Comparison of ENCODE assay signal across 8 mouse cellular contexts in genomic region chrX:7765281-7765670, GRCm38 (mm10). TPM values are rescaled to one million over a fixed set of nuclear protein-coding genes. Genes with fewer than 3 reads are reported as not detected.
DNase-seq lines count a peak whose midpoint lies in the region; ATAC-seq and TF ChIP-seq lines count a peak whose summit lies in the region.

No protein-coding gene starts in this region.

- ATAC-seq in hindbrain, embryonic 14.5 days (ENCODE audit: low FRiP score), result no peak
- no peak for ATAC-seq in midbrain, embryonic 11.5 days (ENCODE audit: low FRiP score)

- no peak for TF ChIP-seq CTCF in bone marrow macrophage, adult 2 months (IDR thresholded peaks at IDR 0.05; ENCODE audit: low read depth, low read length)

- peak overlapping the region; percentile 36; the same call in 1 of the 2 replicates for H3K27ac ChIP-seq in heart, embryonic 10.5 days
- peak overlapping the region; percentile 97 for H3K27ac ChIP-seq in bone marrow macrophage, adult 2 months (ENCODE audit: insufficient read depth, low read depth, low read length)
- peak overlapping the region; percentile 38; the same call in 1 of the 2 replicates for H3K27ac ChIP-seq in hindbrain, embryonic 14.5 days
- H3K27ac ChIP-seq in midbrain, embryonic 11.5 days (ENCODE audit: low read depth, low read length), result no peak overlapping the region

- peak overlapping the region; percentile 67 for H3K4me2 ChIP-seq in hindbrain, embryonic 14.5 days (replicated peaks)
- peak overlapping the region; percentile 62 for H3K4me2 ChIP-seq in midbrain, embryonic 11.5 days

- no peak for DNase-seq in heart, embryonic 10.5 days (ENCODE audit: low spot score)
- DNase-seq in heart, postnatal 4 days, result no peak
- DNase-seq in hindbrain, embryonic 14.5 days (ENCODE audit: low spot score), result no peak
- DNase-seq in midbrain, embryonic 11.5 days (ENCODE audit: low spot score, missing footprints), result no peak
- DNase-seq in layer of hippocampus, adult 8-10 months (ENCODE audit: low spot score in 2 of 2), result no peak
- no peak for DNase-seq in spleen, postnatal 36 days (ENCODE audit: low spot score in 2 of 2)
- DNase-seq in thymus, postnatal 36 days, result no peak

- H3K4me3 ChIP-seq in heart, embryonic 10.5 days, result peak overlapping the region; percentile 74
- peak overlapping the region; percentile 83 for H3K4me3 ChIP-seq in bone marrow macrophage, adult 2 months (ENCODE audit: insufficient read depth, low read length)
- peak overlapping the region; percentile 60 for H3K4me3 ChIP-seq in hindbrain, embryonic 14.5 days (replicated peaks; ENCODE audit: low read length)
- H3K4me3 ChIP-seq in midbrain, embryonic 11.5 days (ENCODE audit: low read depth, low read length), result peak overlapping the region; percentile 63

- H3K4me1 ChIP-seq in heart, embryonic 10.5 days, result peaks cover 11% of the 10 kb centered on the region; the same call in 1 of the 2 replicates
- peaks cover 29% of the 10 kb centered on the region for H3K4me1 ChIP-seq in bone marrow macrophage, adult 2 months (ENCODE audit: control insufficient read depth, insufficient read depth, low read length)
- peaks cover 6% of the 10 kb centered on the region; the same call in 1 of the 2 replicates for H3K4me1 ChIP-seq in hindbrain, embryonic 14.5 days (replicated peaks; ENCODE audit: control insufficient read depth, insufficient read depth, low read length)
- peaks cover 10% of the 10 kb centered on the region for H3K4me1 ChIP-seq in midbrain, embryonic 11.5 days (ENCODE audit: control insufficient read depth, insufficient read depth, low read length)

- WGBS in heart, embryonic 10.5 days, result 25% methylated on average over 13 of the region's 13 CpGs
- WGBS in hindbrain, embryonic 14.5 days, result 21% methylated on average over 13 of the region's 13 CpGs
- WGBS in midbrain, embryonic 11.5 days, result 23% methylated on average over 13 of the region's 13 CpGs

- TF ChIP-seq POLR2A in bone marrow macrophage, adult 2 months (IDR thresholded peaks at IDR 0.05; ENCODE audit: borderline replicate concordance, low read depth, low read length), result no peak

- peaks cover 26% of the 10 kb centered on the region for H3K36me3 ChIP-seq in heart, embryonic 10.5 days
- H3K36me3 ChIP-seq in hindbrain, embryonic 14.5 days (replicated peaks; ENCODE audit: control insufficient read depth, insufficient read depth), result peaks cover 33% of the 10 kb centered on the region
- no peaks in the 10 kb centered on the region; the same call in 1 of the 2 replicates for H3K36me3 ChIP-seq in midbrain, embryonic 11.5 days (ENCODE audit: control insufficient read depth, insufficient read depth, low read length)

- H3K9ac ChIP-seq in hindbrain, embryonic 14.5 days, result peak overlapping the region; percentile 65; the same call in 1 of the 2 replicates
- H3K9ac ChIP-seq in midbrain, embryonic 11.5 days (ENCODE audit: low read length), result peak overlapping the region; percentile 45; the same call in 1 of the 2 replicates

- H3K9me3 ChIP-seq in heart, embryonic 10.5 days, result no peaks in the 10 kb centered on the region
- no peaks in the 10 kb centered on the region for H3K9me3 ChIP-seq in hindbrain, embryonic 14.5 days (ENCODE audit: control insufficient read depth, low read length)
- H3K9me3 ChIP-seq in midbrain, embryonic 11.5 days (ENCODE audit: control insufficient read depth, low read length), result no peaks in the 10 kb centered on the region

- no peaks in the 10 kb centered on the region for H3K27me3 ChIP-seq in heart, embryonic 10.5 days (ENCODE audit: insufficient read depth, poor library complexity, severe bottlenecking)
- no peaks in the 10 kb centered on the region for H3K27me3 ChIP-seq in hindbrain, embryonic 14.5 days (ENCODE audit: control insufficient read depth, insufficient read depth, low read length)
- no peaks in the 10 kb centered on the region for H3K27me3 ChIP-seq in midbrain, embryonic 11.5 days (ENCODE audit: control insufficient read depth, insufficient read depth, low read length)

RNA-seq across cellular contexts. Expression of gene Tfe3, which starts 2.9 kb away (rescaled TPM):
- polyA plus RNA-seq in heart, embryonic 10.5 days (2016; fragmentation: Nextera tagmentation; extraction: Ambion mirVana), result 22.7 and 23.2 TPM in 2 replicates
- total RNA-seq in heart, postnatal 4 days (2021), result 10 to 100 TPM; 16.2 to 16.5 TPM
- polyA plus RNA-seq in bone marrow macrophage, adult 2 months (2012; ENCODE audit: insufficient read depth, insufficient read length, missing spikeins), result 137 and 141 TPM in 2 replicates
- polyA plus RNA-seq in hindbrain, embryonic 14.5 days (2014; fragmentation: Nextera tagmentation; extraction: Ambion mirVana), result 18.6 and 20.9 TPM in 2 replicates
- polyA plus RNA-seq in midbrain, embryonic 11.5 days (2014; fragmentation: Nextera tagmentation; extraction: Ambion mirVana), result 19.4 and 20.6 TPM in 2 replicates
- 10 to 100 TPM; 31.8 to 34.9 (median 32.7) TPM for total RNA-seq in layer of hippocampus, adult 8-10 months (2022)

RNA-seq across cellular contexts. Expression of gene Ccdc120, which starts 14.6 kb away (rescaled TPM):
- polyA plus RNA-seq in heart, embryonic 10.5 days (2016; fragmentation: Nextera tagmentation; extraction: Ambion mirVana), result 8.6 and 11.7 TPM in 2 replicates
- 1 to 10 TPM; 1.2 to 3.0 TPM for total RNA-seq in heart, postnatal 4 days (2021)
- polyA plus RNA-seq in bone marrow macrophage, adult 2 months (2012; ENCODE audit: insufficient read depth, insufficient read length, missing spikeins), result 0.75 and 1.9 TPM in 2 replicates
- polyA plus RNA-seq in hindbrain, embryonic 14.5 days (2014; fragmentation: Nextera tagmentation; extraction: Ambion mirVana), result 61.4 and 65.0 TPM in 2 replicates
- polyA plus RNA-seq in midbrain, embryonic 11.5 days (2014; fragmentation: Nextera tagmentation; extraction: Ambion mirVana), result 15.8 and 24.1 TPM in 2 replicates
- 10 to 100 TPM; 12.4 to 21.4 (median 17.2) TPM for total RNA-seq in layer of hippocampus, adult 8-10 months (2022)

RNA-seq across cellular contexts. Expression of gene Gripap1, which starts 24.3 kb away (rescaled TPM):
- 35.4 and 37.6 TPM in 2 replicates for polyA plus RNA-seq in heart, embryonic 10.5 days (2016; fragmentation: Nextera tagmentation; extraction: Ambion mirVana)
- 10 to 100 TPM; 23.7 to 28.4 TPM for total RNA-seq in heart, postnatal 4 days (2021)
- polyA plus RNA-seq in bone marrow macrophage, adult 2 months (2012; ENCODE audit: insufficient read depth, insufficient read length, missing spikeins), result 94.8 and 103 TPM in 2 replicates
- polyA plus RNA-seq in hindbrain, embryonic 14.5 days (2014; fragmentation: Nextera tagmentation; extraction: Ambion mirVana), result 50.5 and 56.8 TPM in 2 replicates
- 51.7 and 52.0 TPM in 2 replicates for polyA plus RNA-seq in midbrain, embryonic 11.5 days (2014; fragmentation: Nextera tagmentation; extraction: Ambion mirVana)
- total RNA-seq in layer of hippocampus, adult 8-10 months (2022), result 100 to 1,000 TPM in 3 of 4 experiments, 10 to 100 TPM in 1; 97.8 to 120 (median 109) TPM

RNA-seq across cellular contexts. Expression of gene Praf2, which starts 37.0 kb away (rescaled TPM):
- 47.7 and 61.2 TPM in 2 replicates for polyA plus RNA-seq in heart, embryonic 10.5 days (2016; fragmentation: Nextera tagmentation; extraction: Ambion mirVana)
- 10 to 100 TPM; 10.3 to 11.0 TPM for total RNA-seq in heart, postnatal 4 days (2021)
- 17.7 and 19.1 TPM in 2 replicates for polyA plus RNA-seq in bone marrow macrophage, adult 2 months (2012; ENCODE audit: insufficient read depth, insufficient read length, missing spikeins)
- 129 and 139 TPM in 2 replicates for polyA plus RNA-seq in hindbrain, embryonic 14.5 days (2014; fragmentation: Nextera tagmentation; extraction: Ambion mirVana)
- 97.5 and 106 TPM in 2 replicates for polyA plus RNA-seq in midbrain, embryonic 11.5 days (2014; fragmentation: Nextera tagmentation; extraction: Ambion mirVana)
- 100 to 1,000 TPM in 2 of 4 experiments, 10 to 100 TPM in 2; 90.4 to 101 (median 96.8) TPM for total RNA-seq in layer of hippocampus, adult 8-10 months (2022)

RNA-seq across cellular contexts. Expression of gene Gm45208, which starts 43.2 kb away (rescaled TPM):
- polyA plus RNA-seq in heart, embryonic 10.5 days (2016; fragmentation: Nextera tagmentation; extraction: Ambion mirVana), result 0.39 TPM in 1 of 2 replicates, not detected in the other
- total RNA-seq in heart, postnatal 4 days (2021), result not detected
- polyA plus RNA-seq in bone marrow macrophage, adult 2 months (2012; ENCODE audit: insufficient read depth, insufficient read length, missing spikeins), result not detected in 2 replicates
- 0.53 TPM in 1 of 2 replicates, not detected in the other for polyA plus RNA-seq in hindbrain, embryonic 14.5 days (2014; fragmentation: Nextera tagmentation; extraction: Ambion mirVana)
- polyA plus RNA-seq in midbrain, embryonic 11.5 days (2014; fragmentation: Nextera tagmentation; extraction: Ambion mirVana), result 0.22 TPM in 1 of 2 replicates, not detected in the other
- not detected for total RNA-seq in layer of hippocampus, adult 8-10 months (2022)
